Mouse (Mus musculus) small intestine, adult 2 months (tissue): ENCODE measurements at regions not wholly inside any gene's neighbourhood (a gene's known extent, or its start where the extent isn't known, plus 50 kb on each side); places are given as distances from the start of the nearest gene placed in this dataset.

Source experiments
- CTCF ChIP-seq: fragments of 200-500 bp; IDR thresholded peaks from 2 replicates; pipeline ENCODE4 v1.5.1; 2012; ENCODE audit warnings: low read depth, mild to moderate bottlenecking, control low read depth, inconsistent platforms, low read length, moderate library complexity, mixed read lengths; ENCODE audit not compliant: insufficient replicate concordance, insufficient read length; ENCODE audit errors: extremely low read depth
- POLR2A ChIP-seq: fragments of 200-500 bp; IDR thresholded peaks from 2 replicates; pipeline ENCODE4 v1.6.1; 2012; ENCODE audit warnings: low read depth, mild to moderate bottlenecking, control low read depth, inconsistent platforms, low read length, moderate library complexity

DNA sequence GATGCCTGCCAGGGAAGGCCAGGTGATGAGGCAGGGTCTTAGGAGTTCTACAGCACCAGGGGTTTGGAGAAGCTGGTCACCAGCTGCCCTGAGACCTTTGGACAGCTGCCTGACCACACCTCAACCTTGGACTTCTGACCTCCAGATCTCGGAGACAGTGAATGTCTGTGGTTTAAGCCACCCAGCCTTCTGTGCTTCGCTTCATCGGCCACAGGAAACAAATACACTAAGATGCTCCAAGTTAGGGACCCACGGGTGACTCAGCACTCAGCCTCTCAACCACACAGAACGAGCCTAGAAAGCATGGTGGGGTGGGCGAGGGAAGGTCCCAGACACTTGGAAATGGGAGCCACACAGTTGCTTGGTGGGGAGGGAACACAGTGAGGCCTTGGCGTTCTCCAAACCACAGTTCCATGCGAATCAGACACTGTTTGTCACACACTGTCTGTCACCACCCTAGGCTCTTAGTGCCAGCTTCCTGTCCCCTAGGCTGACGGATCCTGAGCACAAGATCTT, 66.5 kb downstream of the Sik1 start:
- TF ChIP-seq CTCF = no peak
- TF ChIP-seq POLR2A = no peak
